Mouse (Mus musculus): Measurements from ENCODE around the gene Marcksl1.

DNA sequence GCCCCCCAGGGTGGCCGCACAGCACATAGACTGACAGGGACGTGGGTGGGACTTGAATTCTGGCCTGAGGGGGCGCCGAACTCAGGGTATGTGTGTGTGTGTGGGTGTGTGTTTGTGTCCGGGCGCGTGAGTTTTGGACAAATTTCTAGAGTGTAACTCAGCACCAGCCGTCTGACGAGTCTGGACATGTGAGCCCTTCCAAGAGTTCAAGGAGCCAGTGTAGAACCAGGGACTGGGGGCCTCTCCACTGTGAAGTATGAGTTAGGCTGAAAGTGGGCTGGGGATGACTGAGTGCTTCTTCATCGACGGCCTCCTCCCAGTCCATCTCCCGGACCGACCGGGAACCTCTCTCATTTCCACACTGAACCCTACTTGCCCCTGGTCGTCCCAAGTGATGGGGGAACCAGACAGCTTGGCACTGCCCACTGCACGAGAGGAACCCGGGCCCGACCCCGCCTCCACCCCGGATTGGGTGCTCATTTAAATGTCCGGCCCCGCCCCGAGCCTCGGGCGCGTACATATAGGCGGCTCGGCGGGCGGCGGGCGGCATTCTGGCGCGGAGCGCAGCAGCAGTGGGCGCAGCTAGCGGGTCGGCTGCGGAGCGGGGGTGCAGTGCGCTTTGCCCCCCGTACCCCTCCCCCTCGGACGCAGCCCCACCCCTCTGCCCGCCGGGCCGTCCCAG is at the start of gene Marcksl1:
- TF ChIP-seq CTCF (IDR thresholded peaks at IDR 0.05; ENCODE audit: low read depth) = no peak
- 0 out of 2 replicates have a peak, but pooled peaks have one; percentile 37 for TF ChIP-seq EP300 (IDR thresholded peaks at IDR 0.05; ENCODE audit: low read depth)

All from heart, postnatal 0 days (tissue).